Mouse (Mus musculus): ENCODE measurements around the gene Cog5.
A peak's percentile ranks its signal among the peaks of the same experiment; 100 is the strongest.

The Cog5 gene

GRCm38 (mm10) chr12:31825821-31826220 lies 171.2 kb downstream of the Cog5 start:
- no peak for DNase-seq

- DNase-seq = no peak
Observed at GRCm38 (mm10) chr12:31826476-31826875, 171.8 kb downstream of the Cog5 start.

GRCm38 (mm10) chr12:31835480-31835879 lies 180.8 kb downstream of the Cog5 start:
- DNase-seq = no peak

GRCm38 (mm10) chr12:31836211-31836610 lies 181.5 kb downstream of the Cog5 start:
- no peak for DNase-seq

GRCm38 (mm10) chr12:31838521-31838920 lies 183.9 kb downstream of the Cog5 start:
- no peak for DNase-seq

GRCm38 (mm10) chr12:31839249-31839648 lies 184.6 kb downstream of the Cog5 start:
- DNase-seq = no peak

- DNase-seq = no peak
Observed at GRCm38 (mm10) chr12:31846077-31846476, 191.4 kb downstream of the Cog5 start.

GRCm38 (mm10) chr12:31848630-31849415 lies 194.2 kb downstream of the Cog5 start:
- peak; percentile 39 for DNase-seq

- DNase-seq = no peak
Observed at GRCm38 (mm10) chr12:31849601-31850000, 194.9 kb downstream of the Cog5 start.

- DNase-seq = no peak
Observed at GRCm38 (mm10) chr12:31854039-31854438, 199.4 kb downstream of the Cog5 start.

GRCm38 (mm10) chr12:31854817-31855216 lies 200.1 kb downstream of the Cog5 start:
- DNase-seq = no peak

- DNase-seq = no peak
Observed at GRCm38 (mm10) chr12:31857784-31858183, 203.1 kb downstream of the Cog5 start.

GRCm38 (mm10) chr12:31862668-31863538 lies 208.2 kb downstream of the Cog5 start:
- DNase-seq = no peak

- no peak for DNase-seq
Observed at GRCm38 (mm10) chr12:31876775-31877174, 222.1 kb downstream of the Cog5 start.

- no peak for DNase-seq
Observed at GRCm38 (mm10) chr12:31882736-31883135, 228.1 kb downstream of the Cog5 start.

- DNase-seq = no peak
Observed at GRCm38 (mm10) chr12:31884365-31884764, 229.7 kb downstream of the Cog5 start.

GRCm38 (mm10) chr12:31885084-31885483 lies 230.4 kb downstream of the Cog5 start:
- no peak for DNase-seq

GRCm38 (mm10) chr12:31885844-31886606 lies 231.4 kb downstream of the Cog5 start:
- DNase-seq = peak; percentile 56

GRCm38 (mm10) chr12:31890685-31891084 lies 236.0 kb downstream of the Cog5 start:
- no peak for DNase-seq

- no peak for DNase-seq
Observed at GRCm38 (mm10) chr12:31892079-31892478, 237.4 kb downstream of the Cog5 start.

- DNase-seq = no peak
Observed at GRCm38 (mm10) chr12:31892771-31893170, 238.1 kb downstream of the Cog5 start.

- no peak for DNase-seq
Observed at GRCm38 (mm10) chr12:31895095-31895734, 240.5 kb downstream of the Cog5 start.

- DNase-seq = peak; percentile 72
Observed at GRCm38 (mm10) chr12:31895888-31896287, 241.2 kb downstream of the Cog5 start.
